Mouse (Mus musculus) A20 (cell line): ENCODE results near the gene Tma7.

ENCODE experiments used
- DNase-seq: peaks from one replicate; pipeline ENCODE4 v3.0.0-alpha.2; 2011; ENCODE audit warnings: low read depth, low spot score

Tma7 gene

GRCm38 (mm10) chr9:109102541-109102940, 20.2 kb upstream of the Tma7 start:
- no peak for DNase-seq

DNA sequence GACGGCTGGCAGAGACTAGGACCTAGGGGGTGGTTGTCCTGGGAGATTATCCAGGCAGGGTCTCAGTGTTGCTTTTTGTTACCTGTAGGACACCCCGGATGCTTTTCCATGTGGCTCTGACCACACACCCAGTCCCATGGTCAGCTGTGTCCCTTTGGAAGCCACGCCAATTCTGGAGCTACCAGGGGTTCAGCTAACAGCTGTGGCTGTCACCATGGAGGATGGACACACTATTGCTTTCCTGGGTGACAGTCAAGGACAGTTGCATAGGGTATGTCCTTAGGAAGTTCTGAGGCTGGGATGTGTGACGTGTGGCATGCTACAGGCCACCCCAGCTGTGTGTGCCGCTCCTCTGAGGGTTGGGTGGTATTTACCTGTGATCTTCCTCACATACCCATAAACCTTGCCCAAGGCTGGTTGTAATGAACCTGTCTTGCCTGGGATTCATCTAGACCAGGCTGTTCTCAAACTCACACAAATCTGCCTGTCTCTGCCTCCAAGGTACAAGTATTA, 19.6 kb upstream of the Tma7 start:
- no peak for DNase-seq

- peak; percentile 15 for DNase-seq
Observed at GRCm38 (mm10) chr9:109100307-109100928, 18.0 kb upstream of the Tma7 start.

- DNase-seq: no peak
Observed at GRCm38 (mm10) chr9:109098969-109099368, 16.6 kb upstream of the Tma7 start.

DNA sequence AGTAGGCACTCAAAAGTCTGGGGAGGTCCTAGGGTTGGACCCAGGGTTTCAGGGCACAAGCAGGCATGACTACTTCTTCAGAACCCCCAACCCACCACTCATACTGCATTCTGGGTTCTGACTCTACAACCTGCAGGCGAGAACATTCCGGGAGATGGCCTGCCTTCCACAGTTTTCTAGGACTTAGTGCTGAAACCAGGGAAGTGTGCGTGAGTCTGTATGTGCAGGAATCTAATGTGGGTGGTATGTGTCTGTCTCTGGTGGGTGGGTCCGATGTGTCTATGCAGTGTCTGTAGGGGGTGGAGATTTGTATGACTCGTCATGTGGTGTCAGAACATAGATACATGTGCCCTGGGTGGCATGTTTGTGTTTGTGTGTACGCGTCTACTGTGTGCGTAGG, 16.0 kb upstream of the Tma7 start:
- no peak for DNase-seq

DNA sequence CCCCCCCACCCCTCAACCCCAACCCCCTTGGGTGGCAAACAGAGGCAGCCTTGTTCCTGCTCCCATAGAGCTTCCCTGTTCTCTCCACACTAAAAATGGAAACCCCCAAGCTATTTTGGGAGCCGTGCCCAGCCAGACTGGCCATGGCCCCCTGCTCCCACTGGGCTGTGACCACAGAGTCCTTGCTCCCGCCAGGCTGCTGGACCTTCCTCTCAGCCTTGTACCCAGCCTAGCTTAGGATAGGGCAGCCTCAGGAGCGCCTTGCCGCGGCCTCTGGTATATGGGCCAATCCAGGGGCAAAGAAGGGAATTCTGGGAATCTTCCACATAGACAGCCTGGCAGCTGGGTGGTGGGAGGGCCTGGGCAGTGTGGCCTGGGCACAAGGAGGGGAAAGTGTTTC, 15.4 kb upstream of the Tma7 start:
- DNase-seq: no peak

DNA sequence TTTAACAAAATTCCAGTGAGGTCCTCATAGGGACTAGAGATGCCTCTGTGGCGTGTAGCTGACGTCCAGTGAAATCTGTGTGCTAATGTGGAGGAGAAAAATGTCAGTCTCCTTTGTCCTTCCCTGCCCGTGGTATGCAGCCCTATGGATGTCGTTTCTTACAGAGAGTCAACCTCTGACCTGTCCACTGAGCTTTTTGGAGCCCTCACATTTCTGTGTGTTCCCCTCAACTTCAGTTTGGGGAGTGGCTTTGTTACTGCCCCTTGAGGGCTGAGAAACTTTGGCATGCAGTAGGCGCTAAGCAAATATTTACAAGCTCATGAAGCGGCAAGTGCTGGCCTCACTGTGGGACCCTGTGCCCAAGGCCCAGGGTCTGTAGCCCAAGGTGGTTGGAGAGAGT, 14.9 kb upstream of the Tma7 start:
- no peak for DNase-seq

- DNase-seq: no peak
Observed at GRCm38 (mm10) chr9:109096856-109097255, 14.5 kb upstream of the Tma7 start.

DNA sequence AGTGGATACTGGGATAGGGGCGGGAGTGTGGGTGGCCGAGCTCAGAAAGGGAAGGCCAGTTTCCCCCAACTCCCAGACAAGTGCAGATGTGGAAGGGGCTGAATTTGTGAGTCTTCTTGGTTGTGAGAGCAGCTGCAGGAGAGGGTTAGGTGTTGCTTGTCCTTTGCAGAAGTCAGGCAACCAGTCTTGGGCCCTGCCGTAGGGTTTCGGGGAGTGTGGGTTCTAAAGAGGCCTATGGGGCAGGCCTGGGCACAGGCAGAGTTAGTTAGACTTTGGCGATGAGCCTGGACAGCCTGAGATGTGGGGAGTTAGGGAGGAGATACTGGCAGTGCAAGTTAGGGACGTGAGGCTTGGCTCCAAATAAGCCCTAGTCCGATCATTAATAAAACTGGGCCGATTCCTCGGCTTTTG, 13.9 kb upstream of the Tma7 start:
- no peak for DNase-seq

DNA sequence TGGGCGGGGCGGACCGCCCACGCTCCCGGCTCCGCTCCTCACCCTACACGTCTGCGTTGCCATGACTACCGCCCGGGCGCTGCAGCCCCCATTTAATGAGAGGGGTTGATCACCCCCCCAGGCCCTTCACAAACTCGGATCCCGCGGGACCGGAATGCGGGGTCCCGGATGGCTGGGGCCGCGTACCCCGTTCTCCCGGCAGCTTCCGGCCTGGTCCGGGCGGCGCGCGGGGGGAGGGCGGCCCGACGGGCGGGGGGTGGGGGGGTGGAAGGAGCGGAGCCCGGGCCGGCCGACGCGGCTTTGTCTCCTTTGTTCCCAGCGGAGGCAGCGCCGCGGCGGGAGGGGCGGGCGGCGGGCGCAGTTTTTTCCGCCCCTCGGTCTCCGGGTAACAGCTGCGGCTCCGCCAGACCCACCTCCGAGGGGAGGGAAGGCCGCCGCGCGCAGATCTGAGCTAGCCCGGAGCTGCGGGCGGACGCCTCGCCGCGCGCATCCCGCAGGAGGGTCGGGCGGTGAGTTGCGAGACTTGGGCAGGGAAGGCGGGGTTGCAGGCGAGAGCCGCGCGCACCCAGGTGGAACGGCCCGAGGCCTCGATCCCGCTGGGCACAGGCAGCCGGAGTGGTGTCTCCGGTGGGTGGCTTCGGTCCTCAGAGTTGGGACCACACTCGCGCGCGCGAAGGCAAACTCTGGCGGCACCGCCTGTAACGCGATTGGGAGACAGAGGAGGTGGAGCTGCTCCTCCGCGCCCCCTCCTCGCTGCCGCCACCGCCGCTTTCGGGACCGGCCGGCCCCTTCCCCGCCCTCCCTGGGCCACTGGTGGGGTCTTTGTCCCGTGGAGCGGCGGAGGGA, 13.0 kb upstream of the Tma7 start, which contains the start of gene Plxnb1:
Gene Plxnb1 (plus strand): TSS at position 253 of the 846 bp plus-strand sequence.
- peak; percentile 55 for DNase-seq

DNA sequence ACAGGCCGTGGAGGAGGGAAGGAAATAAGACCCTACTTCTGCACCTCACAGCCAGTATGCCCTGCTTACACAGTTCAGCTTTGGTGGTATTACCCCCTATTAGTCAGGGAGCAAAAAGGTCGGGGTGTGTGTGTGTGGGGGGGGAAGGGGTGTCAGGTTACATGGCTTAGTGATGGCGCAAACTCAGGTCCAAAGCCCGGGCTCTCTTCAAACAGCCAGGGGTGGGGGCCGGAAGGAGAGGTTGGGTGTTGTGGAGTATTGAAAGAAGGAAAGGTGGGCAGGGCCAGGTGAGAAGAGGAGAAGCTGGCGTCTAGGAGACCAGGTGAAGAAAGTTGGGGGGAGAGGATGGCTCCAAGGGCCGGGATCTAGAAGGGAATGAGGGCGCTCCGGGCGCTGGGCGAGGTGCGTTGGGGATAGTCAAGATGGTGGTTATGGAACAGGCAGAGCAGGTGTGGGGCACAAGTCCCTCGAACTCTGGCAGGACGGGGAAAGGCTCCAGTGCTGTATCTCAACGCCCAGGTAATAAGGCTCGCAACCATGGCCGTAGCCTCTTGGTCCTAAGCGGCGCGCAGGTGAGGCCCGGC, 12.3 kb upstream of the Tma7 start:
- DNase-seq: no peak

- DNase-seq: no peak
Observed at GRCm38 (mm10) chr9:109093786-109094552, 11.6 kb upstream of the Tma7 start.

DNA sequence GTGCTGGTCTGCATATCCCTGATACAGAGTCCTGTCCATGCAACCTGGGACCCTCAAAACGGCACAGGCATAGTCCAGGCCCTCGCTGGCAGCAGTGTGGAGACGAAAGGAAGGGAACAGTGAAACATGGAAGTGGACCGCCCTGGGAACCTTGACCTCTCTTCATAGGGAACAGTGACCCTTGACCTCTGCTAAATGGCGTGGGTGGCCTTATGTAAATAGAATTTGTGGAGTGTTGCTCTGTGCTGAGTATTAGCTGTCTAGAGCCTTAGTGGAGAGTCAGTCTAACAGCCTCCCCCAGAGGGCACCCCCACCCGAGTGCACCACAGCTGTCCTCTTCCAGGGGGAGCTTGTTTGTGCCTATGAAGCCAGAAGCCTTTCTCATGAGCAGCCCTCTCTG, 10.4 kb upstream of the Tma7 start:
- no peak for DNase-seq

- no peak for DNase-seq
Observed at GRCm38 (mm10) chr9:109091802-109092201, 9.4 kb upstream of the Tma7 start.

- no peak for DNase-seq
Observed at GRCm38 (mm10) chr9:109090446-109090845, 8.1 kb upstream of the Tma7 start.

DNA sequence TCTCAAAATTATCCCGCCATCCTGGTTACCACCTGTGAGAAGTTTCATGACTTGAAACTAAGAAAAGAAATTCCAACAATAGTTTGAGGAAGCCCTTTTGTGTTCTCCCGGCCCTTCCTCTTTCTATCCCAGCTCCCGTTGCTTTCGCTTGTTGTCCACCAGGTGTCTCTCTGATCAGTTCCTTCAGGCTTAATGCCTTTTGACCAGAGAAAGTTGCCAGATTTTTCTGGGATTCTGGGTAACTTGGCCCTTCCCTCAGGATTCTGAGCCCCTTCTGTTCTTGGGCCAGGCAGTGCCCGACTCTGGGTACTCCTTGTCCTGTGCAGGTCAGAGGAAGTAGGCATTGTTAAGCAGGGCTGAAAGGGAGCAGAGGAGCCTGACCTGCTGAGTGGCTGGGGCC, 5.6 kb upstream of the Tma7 start:
- DNase-seq: no peak

DNA sequence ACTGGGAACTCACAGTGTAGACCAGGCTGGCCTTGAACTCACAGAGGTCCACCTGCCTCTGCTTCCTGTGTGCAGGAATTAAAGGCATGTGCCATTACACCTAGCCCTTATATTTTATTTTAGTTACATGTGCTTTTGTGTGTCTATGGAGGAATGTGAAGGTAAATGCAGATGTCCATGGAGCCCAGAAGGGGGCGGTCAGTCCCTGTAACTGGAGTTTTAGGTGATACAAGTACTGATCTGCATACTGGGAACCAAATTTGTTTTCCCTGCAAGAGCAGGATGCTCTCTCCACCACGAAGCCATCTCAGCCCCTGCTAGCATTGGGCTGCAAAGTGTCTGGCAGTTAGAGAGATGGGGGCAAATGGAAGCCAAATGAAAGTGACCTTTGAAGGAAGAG, 2.5 kb upstream of the Tma7 start:
- DNase-seq: peak; percentile 61

- peak; percentile 33 for DNase-seq
Observed at GRCm38 (mm10) chr9:109081749-109082123, 651 bp downstream of the Tma7 start.

DNA sequence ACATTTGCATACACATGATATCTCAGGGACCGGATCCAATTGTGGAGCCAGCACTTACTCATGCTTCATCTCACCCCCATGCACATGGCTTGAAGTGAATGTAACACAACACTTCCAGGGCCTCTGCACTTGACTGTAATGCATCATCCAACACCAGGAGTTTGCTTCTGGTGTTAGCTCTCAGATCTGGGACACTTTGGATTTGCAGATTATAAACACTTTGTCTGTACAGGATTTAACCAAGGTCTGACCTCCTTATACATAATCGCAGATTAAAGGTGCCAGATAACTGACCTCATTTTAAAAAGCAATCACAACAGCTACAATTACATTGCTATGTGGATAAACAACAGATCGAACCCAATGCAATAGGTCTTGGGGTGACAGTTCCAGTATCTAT, 1.9 kb downstream of the Tma7 start:
- no peak for DNase-seq

DNA sequence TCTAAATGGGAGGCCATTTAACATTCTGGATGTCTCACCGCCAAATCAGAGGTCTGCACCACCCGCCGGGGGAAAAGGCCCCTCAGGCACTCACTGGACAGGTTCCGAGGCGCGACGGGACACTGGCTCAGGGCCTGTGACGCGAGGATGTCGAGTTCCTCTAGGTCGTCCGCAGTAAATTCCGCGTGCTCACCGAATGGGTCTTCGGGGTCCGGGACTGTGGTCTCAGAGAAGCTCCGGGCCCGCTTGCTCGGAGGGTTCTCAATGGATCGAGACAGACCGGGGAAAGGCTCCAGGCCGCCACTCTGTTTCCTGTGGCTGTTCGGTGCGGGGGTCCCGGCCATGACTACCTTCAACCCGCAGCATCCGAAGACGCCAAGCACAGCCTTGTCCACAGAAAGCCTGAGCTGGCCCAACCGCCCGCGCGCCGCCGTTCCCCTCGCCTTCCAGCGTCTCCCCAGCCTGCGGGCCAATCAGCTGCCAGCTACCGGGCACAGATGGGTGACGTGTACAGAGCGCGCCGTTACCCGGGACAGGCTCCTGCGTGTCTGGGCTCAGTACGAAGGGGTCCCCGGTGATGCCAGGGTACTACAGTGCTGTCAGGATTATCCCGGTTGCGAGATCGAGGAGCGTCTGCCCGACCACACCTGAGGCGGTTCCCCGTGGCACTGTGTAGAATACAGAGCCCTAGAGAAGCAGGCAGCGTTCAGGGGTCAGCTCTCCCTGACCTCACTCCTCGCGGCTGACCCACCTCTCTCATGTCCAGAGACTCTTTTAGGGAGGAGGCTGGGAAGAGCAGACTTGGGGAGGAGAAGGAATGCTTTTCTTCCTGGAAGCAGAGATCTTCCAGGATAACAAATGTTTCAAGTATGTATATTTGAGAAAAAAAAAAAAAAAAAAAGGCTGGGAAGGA, 8.5 kb downstream of the Tma7 start, which contains the start of gene Atrip:
Gene Atrip (minus strand): TSS at position 464 of the 913 bp plus-strand sequence.
- peak; percentile 91 for DNase-seq
